Mouse (Mus musculus): ENCODE measurements around the gene Gpkow.

Gpkow gene

DNA sequence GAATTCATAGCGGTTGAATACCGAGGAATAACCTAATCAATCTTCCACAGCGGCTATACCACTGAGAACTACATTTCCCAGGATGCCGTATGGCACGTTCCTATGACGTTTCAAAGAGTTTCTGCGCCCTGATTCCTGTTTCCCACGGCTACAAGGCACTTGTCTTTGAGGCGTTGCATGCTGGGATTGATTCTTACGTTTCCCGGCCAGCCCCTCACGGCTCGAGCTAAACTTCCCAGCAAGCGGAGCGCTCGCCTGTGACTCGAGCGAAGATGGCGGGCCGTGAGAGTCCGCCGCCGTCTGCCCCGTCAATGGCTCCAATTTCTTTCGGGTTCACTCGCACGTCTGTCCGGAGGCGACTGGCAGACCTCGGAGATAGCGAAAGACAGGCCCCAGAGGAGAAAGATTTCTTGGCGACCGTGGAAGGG lies at the start of gene Gpkow:
Gpkow (plus strand) TSS at position 178 of the 428 bp plus-strand sequence.
- CTCF ChIA-PET, result no interaction called here

DNA sequence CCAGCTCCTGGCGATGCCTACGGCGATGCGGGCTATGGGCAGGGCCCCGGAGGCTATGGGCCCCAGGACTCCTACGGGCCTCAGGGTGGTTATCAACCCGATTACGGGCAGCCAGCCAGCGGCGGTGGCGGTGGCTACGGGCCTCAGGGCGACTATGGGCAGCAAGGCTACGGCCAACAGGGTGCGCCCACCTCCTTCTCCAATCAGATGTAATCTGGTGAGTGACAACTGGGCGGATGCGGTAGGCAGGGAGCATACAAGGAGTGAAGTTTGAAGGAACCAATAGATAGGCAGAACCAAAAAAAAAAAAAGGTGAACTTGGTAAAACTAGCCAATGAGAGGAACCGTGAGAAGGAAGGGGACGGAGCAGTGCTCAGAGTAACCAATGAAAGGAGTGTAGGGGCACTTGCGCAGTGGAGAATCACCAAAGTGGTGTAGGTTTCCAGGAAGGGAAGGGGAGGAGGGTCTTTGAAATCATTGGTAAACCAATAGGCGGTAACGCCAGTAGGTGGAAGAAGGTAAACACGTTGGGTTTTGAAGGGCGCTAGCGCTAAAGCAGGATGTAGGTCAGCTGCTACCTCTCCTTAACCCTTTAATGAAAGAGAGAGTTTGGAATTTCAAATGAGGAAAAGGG lies 48.1 kb upstream of the Gpkow start:
- CTCF ChIA-PET, result no interaction called here

DNA sequence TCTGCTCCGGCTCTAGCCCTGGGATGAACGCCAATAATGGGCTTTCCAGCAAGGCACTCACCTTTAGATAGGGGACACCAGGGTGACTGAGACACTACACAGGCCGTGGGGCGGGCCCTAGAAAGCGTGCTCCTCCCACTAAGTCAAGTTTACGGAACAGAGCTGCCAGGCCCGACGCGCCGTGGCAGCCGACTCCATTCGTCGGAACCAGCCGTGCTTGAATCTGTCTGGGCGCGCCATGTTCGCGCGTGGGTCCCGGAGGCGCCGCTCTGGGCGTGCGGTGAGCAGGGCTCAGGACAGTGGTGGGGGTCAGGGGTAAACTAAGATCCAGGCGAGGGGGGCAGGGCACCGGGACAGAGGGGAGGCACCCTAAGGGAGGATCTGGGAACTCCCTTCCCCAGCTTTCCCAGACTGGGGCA lies 39.7 kb upstream of the Gpkow start, which contains the start of gene Prickle3:
Prickle3 (plus strand) TSS at position 40 of the 419 bp plus-strand sequence.
- CTCF ChIA-PET, result no interaction called here

DNA sequence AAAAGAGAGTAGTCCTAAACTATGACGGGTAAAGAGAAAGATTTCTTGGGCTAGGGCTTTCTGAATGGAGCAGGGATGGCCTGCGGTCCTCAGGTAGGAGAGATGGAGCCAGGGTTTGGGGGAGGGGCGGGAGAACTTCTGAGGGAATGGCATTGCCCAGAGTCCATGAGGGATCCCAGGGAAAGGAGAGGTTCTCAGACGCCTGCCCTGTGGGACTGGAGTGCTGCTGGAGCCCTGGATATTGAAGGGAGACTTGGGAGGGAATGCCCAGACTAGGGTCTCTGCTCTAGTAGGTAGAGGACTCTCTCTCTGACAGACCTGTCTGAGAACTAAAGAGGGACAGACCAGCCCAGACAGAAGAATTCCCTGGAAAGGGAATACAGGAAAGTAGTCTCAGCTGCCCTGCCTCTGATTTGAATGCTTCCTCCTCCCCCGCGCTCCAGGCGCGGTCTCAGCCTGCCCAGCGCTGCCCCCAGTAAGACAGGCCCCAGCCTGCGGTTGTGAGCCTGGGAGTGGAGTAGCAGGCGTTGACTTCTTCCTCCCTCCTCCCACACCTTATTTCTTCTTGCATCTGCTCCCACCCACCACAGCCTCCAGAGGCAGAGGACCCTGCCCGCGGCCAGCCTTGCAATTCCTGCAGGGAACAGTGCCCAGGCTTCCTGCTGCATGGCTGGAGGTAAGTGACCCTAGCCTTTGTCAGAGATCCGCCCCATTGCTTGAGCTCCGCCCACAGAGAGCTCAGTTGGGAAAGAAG lies 38.7 kb upstream of the Gpkow start:
- CTCF ChIA-PET, result no interaction called here

DNA sequence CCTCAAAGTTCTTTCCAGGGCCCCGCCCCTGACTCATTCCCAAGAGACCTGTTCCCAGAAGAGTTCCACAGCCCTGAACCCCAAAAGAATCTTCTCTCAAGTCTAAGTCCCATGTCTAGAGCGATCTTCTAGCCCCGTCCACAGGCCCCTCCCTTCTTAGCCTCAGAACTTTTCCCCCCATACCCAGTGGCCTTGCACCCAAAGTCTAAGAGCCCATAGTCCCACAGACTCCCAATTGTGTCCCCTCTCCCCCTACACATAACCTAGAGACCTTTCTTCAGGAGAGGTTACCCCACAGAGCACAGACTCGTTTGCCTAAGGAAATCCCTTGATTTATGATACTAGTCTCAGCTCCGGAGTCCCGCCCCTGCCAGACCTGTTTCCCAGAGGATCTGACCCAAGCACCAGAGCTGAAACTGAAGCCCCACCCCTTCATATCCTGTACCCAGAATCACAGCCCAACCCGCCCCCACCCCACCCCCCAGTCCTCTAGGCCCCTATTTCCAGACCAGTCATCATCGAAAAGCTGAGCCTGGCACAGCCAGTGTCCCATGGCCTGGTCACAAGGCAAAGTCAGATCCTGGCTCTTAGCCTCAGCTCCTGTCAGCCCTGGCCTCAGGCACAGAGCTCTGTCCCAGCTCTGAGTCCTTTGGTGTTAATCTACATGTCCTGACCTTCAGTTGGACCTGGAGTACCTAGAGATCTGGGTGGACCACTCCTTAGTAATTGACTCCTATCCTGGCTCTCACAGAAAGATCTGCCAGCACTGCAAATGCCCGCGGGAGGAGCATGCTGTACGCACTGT lies 37.9 kb upstream of the Gpkow start:
- CTCF ChIA-PET, result no interaction called here

DNA sequence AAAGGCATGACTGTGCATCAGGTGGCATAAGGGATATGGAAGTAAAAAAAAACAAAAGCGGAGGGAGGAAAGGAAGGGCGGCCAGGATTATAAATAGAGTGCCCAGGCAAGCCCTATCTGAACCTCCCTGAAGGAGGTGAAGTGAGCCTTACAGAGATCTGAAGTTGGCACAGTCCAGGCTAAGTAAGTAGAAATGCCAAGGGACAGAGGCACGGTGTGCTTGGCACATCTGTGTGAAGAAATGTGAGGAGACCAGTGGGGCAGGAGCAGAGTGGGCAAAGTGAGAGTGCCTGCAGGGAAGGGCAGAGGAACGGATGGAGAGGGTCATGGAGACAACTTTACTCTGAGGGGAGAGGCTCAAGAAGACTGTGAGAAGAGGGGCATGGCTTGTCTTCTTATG lies 35.8 kb upstream of the Gpkow start:
- CTCF ChIA-PET, result no interaction called here

DNA sequence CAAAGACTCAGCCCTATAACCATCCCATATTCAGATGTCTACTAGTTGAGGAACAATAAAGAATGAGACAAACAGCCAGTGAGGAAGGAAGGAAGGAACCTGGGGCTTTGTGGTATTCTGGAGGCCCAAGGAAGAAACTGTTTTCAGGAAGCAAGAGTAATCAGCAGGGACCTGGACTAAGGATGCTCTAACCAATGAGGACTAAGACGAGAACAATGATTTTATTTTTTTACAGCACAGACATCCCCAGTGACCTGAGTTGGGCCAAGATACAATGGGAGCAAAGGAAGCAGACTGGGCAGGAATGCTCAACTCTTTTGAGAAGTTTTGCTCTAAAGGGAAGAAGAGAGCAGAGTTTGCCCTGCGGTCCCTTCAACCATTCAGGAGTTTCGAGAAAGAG lies 34.0 kb upstream of the Gpkow start:
- CTCF ChIA-PET, result no interaction called here

DNA sequence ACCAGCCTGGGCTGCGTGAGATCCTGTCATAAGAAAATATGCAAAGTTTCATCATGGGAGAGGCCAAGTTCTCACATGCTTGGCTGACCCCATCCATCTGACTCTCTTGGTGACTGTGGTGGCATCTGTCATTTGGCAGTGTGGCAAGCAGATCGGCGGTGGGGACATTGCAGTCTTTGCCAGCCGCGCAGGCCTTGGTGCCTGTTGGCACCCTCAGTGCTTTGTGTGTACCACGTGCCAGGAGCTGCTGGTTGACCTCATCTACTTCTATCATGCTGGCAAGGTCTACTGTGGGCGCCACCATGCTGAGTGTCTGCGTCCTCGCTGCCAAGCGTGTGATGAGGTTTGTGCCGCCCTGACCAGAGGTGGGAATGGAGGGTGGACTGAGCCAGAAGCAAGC lies 32.1 kb upstream of the Gpkow start:
- CTCF ChIA-PET, result no interaction called here

DNA sequence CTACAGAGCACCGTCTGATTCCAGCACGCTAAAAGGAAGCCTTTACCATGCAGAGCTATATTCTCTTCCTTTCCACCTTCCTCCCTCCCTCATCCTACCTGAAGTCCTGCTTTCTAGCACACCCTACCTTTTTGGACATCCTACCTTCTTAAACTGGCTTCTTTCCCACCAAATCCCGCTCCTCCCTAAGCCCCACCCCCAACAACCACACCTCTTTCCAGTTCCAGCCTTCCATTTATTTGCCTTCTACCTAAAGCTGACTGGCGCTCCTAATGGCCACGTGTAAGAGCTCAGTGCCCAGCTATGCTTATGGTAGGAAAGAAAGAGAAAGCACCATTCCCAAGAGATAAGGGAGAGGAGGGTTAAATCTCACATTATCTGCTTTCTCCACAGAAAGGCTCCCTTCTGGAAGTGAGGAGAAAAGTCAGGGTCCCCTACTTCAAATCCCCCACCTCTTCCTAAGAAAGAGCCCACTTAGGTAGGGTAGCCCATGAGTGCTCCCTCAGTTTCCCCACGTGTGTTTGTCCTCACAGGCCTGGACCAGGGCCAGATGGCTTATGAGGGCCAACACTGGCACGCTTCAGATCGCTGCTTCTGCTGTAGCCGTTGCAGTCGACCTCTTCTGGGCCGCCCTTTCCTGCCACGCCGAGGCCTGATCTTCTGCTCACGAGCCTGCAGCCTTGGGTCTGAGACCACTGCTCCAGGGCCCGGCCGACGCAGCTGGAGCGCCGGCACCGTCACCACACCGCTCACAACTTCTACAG lies 31.0 kb upstream of the Gpkow start:
- CTCF ChIA-PET, result no interaction called here

DNA sequence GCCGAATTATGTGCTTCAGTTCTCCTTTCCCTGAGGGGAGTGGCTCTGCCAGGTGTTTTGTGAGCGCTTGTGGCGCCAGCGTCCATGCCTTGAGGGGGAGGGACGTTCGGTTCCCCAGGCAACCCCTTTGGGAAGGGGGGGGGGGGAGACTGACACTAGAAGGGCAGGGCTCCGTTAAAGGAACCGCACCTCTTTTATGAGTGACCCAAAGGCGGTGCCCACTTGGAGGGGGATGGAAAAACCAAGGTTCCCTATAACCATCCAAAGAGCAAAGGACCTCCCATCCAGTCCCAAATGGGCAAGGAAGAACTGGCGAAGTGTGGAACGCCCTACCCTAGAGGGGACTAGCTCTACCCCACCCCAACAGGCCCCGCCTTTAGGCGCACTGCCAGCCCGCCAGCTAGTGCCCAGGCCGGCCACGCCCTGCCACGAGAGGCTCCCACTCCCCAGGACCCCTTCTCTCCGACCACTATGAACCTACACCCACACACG lies 26.5 kb upstream of the Gpkow start:
- CTCF ChIA-PET, result no interaction called here

DNA sequence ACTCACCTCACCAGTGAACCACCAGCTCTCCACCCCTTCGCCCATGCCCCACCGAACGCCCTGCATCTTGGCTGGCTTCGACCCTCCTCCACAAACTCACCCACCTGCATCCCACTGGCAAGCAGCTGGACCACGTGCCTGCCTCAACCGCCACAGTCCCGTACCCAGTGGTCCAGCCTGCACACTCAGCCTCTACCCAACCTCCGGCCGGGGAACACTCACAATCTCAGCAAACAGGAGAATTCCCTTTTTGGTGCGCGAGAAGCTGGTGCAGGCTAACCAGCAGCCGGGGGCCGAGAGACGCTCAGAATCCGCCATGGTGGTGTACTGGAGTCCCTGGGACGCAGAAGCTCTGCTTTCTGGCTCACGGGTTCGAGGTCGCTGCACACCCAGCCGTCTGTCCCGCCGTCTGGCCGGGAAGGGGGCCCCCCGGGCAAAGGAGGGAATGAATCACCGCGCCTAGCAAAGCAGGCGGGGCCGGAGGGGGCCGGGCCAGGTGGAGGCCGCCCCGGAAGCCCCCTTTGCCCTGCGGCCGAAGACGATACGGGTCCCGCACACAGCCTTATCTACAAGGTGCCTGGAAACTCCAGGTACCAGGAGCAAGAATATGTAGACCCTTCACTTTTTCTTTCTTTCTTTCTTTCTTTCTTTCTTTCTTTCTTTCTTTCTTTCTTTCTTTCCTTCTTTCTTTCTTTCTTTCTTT lies 25.9 kb upstream of the Gpkow start, which contains the start of gene Plp2:
Plp2 (minus strand) TSS at position 470 of the 703 bp plus-strand sequence.
- CTCF ChIA-PET, result interaction anchor here (0.6 kb wide), 2 partner anchors 62 to 117 kb away, joined by 4 to 12 read pairs; no protein-coding TSS in a partner anchor

DNA sequence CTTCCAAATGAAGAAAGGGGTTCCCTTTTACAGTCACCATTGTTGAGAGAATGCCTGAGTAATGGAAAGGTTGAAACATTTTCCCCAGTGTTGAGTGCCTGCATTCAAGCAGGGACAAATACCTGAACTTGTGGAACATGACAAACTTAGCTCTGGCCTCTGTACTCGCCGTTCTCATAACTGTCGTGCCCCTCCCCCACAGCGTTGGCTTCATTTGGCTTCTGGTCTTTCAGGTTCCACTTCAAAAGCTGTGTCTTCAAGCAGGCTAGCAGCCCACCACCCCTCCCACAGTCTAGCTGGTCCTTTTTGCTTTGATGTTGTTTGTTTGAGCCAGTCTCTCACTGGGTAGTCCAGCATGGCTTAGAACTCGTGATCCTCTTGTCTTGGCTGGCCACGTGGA lies 24.2 kb upstream of the Gpkow start:
- CTCF ChIA-PET, result no interaction called here

DNA sequence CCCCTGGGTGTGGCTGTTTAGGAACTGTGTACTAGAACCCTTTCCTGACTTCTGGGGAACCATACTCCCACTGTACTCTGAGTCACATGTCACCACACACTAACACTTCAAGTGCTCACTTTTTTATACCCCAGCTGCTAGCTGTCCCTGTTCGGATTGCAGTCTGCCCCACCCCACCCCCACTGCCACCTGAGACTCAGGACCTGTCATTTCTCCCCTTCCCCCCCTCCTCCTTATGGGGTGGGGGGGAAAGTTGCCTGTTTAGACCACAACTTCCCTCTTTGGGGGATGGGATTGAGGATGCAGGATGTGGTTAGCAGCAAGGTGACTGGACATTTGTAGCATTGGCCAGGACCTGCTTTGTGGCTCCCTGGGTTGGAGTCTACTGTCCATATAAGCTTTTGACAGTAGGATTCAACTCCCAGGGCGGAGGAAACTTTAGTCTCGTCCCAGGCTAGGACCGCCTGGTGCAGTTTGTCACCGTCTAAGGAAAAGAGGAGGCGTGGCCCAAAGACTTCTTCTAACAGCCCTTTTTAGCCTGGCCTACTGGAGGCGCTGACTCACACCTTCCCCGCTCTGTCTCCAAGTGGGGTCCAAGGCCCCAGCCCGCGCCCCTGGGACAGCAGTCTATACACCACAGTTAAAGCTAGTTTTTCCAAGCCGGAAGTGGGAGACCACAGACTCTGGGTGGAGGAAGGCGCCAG lies 23.2 kb upstream of the Gpkow start:
- CTCF ChIA-PET, result interaction anchor here (0.5 kb wide), 1 partner anchor 24 kb away, joined by 9 read pairs; no protein-coding TSS in a partner anchor

DNA sequence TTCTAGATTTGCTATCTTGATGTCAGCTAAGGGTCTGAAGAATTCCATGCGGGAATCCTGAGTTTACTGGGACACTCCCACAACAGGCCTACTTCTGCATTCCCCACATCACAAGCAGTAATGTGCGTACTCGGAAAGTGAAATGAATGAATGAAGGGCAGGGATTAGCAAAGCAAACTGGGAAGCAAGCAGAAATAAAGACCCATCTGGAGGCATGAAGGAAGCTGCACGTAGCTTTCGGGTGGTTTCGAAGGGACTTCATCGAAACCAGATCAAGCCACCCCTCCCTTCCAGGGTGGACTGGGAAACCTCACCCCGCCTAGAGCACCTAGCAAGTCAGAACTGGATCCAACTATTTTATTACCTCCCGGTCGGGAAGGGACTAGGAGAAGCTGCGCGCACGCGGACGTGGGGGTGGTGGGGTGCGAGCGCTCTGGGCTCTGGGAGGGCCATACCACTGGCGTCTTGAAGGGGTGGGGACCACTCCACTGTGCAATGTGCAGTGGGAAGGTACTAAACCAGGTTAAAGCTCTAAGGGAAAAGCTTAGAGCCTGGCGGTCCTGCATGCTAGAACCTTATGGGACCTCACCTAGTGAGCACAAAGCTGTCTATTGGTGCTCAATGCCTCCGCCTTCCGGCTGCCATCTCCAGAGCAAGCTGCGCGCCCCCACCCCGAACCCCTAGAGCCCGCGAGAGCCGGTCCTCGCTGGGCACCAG lies 22.5 kb upstream of the Gpkow start:
- CTCF ChIA-PET, result interaction anchor here (0.5 kb wide), 1 partner anchor 25 kb away, joined by 9 read pairs; no protein-coding TSS in a partner anchor

DNA sequence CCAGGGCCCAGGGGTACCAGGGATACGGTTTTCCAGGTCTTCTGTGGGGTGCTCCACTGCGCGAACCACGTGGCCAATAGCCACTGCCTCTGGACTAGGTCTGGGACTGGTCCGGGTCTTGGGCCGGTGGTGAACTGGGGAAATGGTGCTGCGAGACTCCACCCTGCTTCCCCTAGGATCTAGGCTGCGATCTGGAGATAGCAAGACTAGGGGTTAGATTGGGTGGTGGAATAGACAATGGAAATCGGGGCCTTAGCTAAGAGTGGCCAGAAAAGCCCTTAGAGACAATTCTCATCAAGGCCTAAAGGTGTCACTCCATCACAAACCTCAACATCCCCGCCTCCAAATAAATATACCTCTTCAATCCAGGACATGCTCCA lies 21.9 kb upstream of the Gpkow start:
- CTCF ChIA-PET, result no interaction called here

DNA sequence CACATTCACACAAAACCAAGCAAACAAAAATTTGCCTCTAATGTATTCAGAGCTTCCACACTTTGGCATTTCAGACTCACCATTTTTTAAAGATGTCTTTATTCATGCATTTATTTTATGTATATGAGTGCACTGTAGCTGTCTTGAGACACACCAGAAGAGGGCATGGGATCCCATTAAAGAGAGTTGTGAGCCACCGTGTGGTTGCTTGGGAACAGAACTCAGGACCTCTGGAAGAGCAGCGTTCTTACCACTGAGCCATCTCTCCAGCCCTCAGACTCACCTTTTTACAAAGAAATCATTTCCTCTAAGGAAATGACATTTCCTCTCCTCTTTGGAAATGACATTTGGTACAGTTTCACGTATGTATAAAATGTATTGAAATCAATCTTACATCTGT lies 17.9 kb upstream of the Gpkow start:
- CTCF ChIA-PET, result no interaction called here

DNA sequence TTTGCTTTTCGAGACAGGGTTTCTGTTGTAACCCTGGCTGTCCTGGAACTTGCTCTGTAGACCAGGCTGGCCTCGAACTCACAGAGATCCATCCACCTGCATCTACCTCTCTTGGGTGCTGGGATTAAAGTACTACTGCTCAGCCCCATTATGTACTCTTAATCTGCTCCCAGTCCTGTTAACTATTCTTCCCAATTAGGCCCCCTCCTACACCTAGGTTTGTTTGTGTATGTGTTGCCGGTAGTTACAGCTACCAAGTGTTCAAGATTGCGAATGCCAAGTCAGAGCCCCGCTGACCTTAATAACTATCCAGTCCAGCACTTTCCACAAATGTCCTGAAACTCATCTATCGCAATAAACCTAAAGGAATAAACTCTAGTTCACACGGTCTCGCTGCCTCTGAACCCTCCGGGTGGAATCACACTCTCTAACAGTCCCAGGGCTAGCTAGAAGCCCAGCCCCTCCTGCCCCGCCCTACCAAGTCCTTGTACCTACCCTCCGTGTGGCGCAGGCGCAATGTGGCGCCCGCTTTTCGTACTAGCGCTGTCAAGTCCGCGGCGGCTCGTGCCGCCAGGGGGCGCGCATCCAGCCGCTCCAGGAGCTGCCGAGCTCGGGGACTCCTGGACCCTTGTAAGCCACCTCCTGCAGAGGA lies 17.4 kb upstream of the Gpkow start:
- CTCF ChIA-PET, result no interaction called here

DNA sequence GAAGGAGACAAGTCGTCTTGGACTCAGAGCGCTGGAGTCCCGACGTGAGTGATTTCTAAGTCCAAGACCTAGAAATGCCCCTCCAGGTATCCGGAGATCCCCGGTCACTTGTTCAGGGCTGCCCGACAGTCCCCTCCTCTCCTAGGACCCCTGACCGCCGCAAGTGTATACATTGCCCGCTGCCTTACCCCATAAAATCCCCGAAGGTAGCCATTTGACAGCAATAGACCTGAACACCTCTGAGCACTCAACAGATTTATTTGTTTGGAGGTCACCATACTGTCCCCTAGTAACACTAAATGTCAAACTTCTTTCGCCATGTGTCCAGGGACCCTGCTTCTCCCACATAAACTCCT lies 16.9 kb upstream of the Gpkow start:
- CTCF ChIA-PET, result no interaction called here

DNA sequence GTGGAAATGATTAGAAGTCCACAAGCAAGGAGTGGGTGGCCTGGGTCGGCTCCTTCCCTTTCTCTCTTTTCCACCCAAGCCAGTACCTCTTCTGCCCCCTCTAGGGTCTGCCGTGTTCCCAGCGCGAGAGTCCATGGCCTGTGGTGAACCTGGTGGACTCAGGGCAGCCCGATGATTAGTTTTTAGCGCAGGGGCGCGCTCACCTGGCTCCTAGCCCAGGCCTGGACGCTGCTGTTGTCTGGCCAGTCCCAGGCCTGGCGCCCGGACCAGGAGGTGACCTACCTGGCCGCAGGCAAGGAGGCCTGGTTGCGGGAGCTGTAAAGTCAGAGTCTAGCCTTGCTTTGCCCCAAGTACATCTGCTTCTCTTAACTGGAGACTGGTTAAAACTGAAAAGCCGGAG lies 16.1 kb upstream of the Gpkow start, which contains the start of gene Magix:
Magix (minus strand) TSS at position 388 of the 400 bp plus-strand sequence.
- CTCF ChIA-PET, result no interaction called here
